Mouse (Mus musculus) ES-Bruce4 (cell line): ENCODE measurements around the gene Prdm10.

Experiments used
- CTCF ChIP-seq: IDR thresholded peaks from one replicate; pipeline ENCODE4 v1.8.1; 2011; ENCODE audit warnings: low read depth, low read length
- EP300 ChIP-seq: IDR thresholded peaks from 2 replicates; pipeline ENCODE4 v1.6.1; 2011; ENCODE audit warnings: low read depth, low read length; ENCODE audit not compliant: insufficient read depth
- POLR2A ChIP-seq: IDR thresholded peaks from one replicate; pipeline ENCODE4 v1.8.1; 2011; ENCODE audit warnings: low read length; ENCODE audit not compliant: insufficient read depth

DNA sequence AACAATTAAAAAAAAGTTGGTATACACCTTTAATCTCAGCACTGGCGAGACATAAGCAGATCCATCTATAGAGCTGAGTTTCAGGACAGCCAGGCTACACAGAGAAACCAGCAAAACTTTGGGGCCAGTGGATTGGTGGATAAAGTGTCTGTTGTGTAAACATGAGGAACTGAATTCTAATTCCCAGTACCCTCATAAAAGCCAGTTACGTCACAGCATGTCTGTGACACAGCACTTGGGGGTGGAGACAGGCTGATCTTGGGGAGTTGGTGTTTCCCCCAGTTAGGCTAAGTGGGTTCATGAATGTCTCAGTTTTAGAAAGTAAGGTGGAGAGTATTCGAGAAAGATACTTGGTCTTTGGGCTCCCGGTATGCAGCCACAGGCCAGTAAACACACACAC, 2.7 kb downstream of the Prdm10 start:
- TF ChIP-seq CTCF (no peak), POLR2A (no peak), EP300 (no peak)
